Mouse (Mus musculus) right cerebral cortex, adult 2 months (tissue): ENCODE results near the gene Nrip1.

ENCODE experiments used
- DNase-seq, 2 experiments: peaks; one replicate each; pipeline ENCODE4 v3.0.0; 2021 to 2022; ENCODE audit warnings: low spot score in 2 of 2

Gene Nrip1

DNA sequence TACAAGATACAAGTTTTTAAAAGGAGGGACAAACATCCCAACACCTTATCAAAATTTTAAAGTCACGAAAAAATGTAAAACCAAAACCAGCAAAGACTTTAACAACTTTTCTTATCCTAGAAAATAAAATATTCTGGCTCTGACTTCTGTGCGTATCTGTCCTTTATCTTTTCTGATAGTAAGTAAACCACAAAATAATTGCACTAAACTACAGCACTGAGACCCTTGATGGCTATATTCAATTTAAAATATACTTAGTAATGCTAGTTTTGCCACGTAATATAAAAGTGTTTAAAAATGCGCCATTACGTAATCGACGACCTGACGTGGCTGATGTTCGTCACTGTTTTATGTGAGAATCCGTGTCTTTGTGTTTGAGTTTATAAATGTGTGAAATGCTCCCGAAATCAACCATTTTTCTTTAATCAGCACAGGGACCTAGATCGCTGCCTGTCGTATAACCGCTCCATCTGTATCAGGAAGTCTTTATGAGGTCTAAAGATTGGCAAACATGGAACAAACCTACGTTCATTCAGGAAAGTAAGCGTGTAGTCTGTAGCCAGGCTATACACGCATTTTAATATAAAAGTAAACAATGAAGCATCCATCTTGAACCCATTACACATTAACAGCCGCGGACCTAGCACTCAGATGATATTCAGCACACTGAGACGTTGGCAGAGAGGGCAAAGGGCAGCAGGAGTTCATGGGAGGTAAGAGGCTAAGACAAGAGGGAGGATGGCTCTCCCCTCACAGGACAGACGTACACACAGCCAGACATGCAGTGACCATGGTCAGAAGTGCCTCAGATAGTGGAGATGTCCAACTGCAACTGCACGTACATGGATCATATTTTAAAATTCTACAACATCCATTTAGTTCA is 56.4 kb downstream of the Nrip1 start:
- DNase-seq = no peak

DNA sequence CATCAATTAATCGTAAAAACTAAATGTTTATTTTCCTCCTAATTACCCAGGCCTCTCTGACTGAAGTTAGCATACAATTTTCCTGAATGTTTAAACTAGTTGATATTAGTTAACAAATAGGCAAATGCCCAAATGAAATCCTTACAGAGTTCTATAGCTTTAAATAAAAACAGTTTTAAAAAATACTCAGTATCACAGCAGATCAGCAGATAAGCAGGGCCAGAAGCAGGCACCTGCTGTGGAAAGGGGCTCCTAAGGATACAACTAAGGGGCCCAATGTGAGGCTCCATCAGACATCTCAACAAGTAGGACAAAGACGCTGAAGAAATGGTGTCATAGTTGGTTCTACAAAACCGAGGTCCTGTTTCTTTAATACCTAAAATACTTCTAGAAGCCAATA is 58.0 kb downstream of the Nrip1 start:
- DNase-seq = no peak

GRCm38 (mm10) chr16:76314013-76314950 is 59.3 kb downstream of the Nrip1 start:
- no peak for DNase-seq

DNA sequence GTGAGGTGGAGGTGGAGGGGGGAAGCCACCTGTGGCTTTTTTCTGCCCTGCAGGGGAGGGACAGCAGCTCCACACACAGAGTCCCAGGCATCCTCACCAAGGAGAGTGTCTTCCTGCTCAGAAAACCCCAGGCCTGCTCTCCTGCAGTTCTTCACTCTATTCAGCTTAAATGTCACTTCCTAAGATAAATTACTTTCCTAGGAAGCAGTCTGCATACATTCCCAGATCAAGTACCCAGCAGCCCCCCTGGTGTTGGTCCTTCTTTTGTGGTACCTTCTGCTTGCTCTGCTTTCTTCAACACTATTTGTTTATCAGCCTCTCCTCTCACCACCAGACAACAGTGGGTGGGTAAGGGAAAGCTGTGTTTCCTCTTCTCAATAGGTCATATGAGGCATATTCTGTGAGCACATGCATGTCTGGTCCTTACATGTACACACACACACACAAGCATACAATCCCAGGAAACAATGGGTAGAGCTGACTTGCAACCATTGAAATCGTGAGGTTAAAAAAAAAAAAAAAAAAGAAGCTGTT is 60.7 kb downstream of the Nrip1 start:
- no peak for DNase-seq

GRCm38 (mm10) chr16:76310791-76311190 is 62.8 kb downstream of the Nrip1 start:
- DNase-seq = no peak

DNA sequence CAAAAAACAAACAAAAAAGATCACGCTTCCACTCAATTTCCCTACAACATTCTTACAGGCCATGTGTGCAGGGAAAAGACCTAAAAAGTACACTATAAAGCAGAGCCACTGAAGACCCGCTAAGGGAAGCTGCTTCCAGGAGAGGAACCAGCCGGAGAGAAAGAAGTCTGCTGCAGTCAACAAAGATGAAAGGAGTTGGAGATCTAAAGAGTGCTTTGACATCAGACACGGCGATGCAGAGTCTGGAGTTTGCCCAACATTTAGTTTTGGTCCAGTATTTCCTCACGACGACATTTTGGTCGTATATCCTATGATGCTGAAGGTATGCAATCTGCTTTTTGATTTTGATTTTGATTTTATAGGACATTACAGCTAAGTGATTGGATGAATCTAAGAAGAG is 63.3 kb downstream of the Nrip1 start:
- no peak for DNase-seq

GRCm38 (mm10) chr16:76309280-76309679 is 64.3 kb downstream of the Nrip1 start:
- DNase-seq = no peak

GRCm38 (mm10) chr16:76307039-76307438 is 66.6 kb downstream of the Nrip1 start:
- DNase-seq = no peak

GRCm38 (mm10) chr16:76306446-76306845 is 67.2 kb downstream of the Nrip1 start:
- DNase-seq = no peak

DNA sequence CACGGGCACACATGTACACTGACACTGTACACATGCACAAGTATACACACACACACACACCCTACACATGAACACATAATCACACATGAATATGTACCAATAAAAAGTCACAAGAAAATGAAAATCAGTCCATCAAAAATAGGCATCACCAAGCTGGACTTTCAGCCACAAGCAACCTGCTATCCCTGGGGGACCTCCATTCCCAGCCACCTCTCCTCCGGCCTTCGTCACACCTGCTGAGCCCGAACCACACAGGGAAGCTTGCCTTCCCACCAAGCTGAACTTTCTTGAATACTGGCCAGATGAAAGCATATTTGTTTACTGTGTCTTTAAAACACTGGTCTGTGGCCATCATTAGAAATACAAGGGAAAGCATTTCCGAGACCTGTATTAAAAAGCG is 70.2 kb downstream of the Nrip1 start:
- DNase-seq = no peak

DNA sequence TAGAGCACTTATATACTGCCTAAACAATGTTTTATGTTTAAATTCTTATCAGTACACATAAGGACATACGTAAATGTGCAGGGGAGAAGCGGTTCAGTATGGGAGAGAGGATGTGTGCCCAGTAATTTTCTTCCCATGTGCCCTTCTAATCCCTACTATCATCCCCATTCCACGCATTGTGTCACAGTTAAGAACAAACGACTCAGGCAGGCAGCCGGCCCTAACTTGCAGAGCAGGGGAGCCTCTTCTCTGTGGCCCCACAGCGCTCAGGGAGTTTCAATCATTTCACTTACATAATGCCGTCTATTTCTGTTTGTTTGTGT is 71.9 kb downstream of the Nrip1 start:
- no peak for DNase-seq

- DNase-seq = no peak
These were observed 72.4 kb downstream of the Nrip1 start for GRCm38 (mm10) chr16:76301037-76301727.

DNA sequence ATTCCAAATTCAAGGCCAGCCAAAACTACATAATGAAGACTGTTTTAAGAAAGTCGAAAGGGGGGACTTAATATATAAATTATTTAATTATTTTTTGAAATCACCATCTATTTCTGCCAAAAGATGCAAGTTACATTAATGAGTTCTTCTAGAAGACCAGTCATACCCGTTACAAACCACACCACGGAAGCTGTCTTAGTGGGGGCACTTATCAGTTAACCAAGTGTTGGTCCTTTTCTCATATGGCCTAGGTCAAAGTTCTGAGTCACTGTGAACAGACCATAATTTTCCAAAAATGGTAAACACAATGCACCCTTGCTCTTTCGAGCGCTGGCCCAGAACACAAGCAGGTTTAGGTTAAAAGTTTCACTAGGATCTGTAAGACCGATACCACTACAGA is 73.2 kb downstream of the Nrip1 start:
- DNase-seq = no peak

DNA sequence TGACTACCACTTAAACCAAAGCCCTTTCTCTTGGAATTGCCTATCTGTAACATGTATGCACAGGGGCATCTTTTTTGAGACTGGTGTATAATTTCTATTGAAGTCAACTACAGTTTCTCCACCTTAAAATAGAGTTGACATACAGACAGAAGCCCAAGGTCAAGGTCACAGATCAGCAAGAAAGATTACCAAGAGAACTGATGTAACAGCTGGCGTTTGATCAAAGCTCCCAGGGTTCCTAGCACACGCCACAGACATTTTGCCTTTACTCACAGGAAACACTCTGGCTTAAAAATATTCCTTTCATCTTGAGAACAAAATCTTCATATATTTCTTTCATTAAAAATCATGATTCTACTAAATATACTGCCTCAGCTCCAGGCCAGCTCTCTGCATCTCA is 74.1 kb downstream of the Nrip1 start:
- no peak for DNase-seq

GRCm38 (mm10) chr16:76295322-76295721 is 78.3 kb downstream of the Nrip1 start:
- no peak for DNase-seq

- DNase-seq = no peak
These were observed 79.1 kb downstream of the Nrip1 start for GRCm38 (mm10) chr16:76294550-76294949.

- DNase-seq = no peak
These were observed 79.7 kb downstream of the Nrip1 start for GRCm38 (mm10) chr16:76293765-76294463.

GRCm38 (mm10) chr16:76293176-76293575 is 80.5 kb downstream of the Nrip1 start:
- no peak for DNase-seq

DNA sequence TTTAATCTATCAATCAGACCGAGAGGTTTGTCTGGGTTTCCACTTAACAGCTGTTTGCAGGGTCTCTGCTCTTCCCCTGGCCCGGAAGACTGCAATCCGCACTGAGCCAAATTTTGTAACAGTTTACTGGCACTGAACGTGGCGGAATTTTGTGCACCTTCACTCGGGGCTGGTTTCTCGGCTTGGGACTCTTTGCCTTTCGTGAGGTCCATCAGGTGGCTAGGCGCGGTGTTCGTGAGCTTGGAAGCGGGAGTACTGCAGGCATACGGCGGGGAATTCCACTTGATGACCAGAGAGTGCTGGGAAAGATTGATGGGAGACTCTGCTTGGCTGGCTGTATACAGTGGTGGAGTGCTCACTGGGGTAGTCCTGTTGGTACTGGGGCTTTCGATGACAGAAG is 81.0 kb downstream of the Nrip1 start:
- DNase-seq = no peak

DNA sequence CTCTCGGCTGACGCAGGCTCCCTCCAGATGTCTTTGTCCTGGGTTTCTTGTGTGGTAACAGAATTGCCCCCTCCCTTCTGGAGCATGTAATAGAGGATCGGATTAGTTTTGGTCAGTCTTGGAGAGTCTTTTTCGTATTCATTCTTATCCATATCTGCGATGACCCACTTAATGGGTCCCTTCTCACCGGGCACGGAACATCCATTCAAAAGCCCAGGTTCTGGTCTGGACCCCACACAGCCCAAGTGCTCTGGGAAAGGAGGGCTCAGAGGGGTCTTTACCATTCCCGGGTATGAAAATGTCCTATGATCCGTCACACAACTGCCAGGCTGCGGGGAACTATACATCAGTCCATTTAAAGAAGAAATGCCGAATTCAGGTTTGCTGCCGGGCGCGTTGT is 82.3 kb downstream of the Nrip1 start:
- no peak for DNase-seq

DNA sequence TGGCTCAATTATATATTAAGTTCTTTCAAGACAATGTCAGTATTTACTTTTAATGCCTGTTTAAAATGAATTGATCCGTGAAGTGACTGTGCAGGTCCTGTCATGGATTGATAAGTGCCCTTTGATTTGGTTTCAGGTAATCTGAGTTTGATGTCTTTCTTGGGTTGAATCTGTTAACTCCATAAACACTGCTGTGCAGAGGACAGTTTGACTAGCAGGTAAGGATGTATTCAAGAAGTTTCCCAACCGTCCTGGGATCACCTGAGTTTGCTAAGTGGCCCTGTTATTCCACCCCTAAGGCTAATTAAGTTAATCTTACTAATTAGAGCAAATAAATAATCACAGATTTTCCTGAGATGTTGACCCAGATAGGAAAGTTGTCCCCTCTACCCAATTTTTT is 84.1 kb downstream of the Nrip1 start:
- DNase-seq = no peak
